Mouse (Mus musculus): ENCODE results near the gene Borcs5. TPM values are rescaled to one million over a fixed set of nuclear protein-coding genes. Genes with fewer than 3 reads are reported as not detected.

The Borcs5 gene
- total RNA-seq (2023) = 10 to 100 TPM; 14.9 to 16.2 TPM

DNA sequence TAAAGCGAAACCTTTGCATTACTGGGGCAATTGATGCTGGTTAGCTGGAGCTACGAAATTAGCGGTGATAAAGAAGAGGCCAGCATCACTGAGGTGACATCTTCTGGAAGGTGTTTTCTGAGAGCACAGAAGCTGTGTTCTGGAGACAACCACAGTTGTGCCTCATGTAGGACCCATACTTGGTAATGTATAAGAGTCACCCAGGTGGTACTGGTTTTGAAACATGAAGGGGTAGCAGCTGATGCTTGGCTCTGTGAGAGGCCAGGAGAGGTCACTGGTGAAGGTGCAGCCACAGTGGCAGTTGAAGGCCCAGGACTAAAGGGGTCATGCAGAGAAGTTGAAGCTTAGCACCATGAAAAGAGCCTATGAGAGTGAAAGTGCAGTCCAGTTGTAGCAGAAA is at the start of gene Borcs5:
Gene Borcs5, plus strand, starts transcription at position 301 of the 400 bp plus-strand sequence.

DNA sequence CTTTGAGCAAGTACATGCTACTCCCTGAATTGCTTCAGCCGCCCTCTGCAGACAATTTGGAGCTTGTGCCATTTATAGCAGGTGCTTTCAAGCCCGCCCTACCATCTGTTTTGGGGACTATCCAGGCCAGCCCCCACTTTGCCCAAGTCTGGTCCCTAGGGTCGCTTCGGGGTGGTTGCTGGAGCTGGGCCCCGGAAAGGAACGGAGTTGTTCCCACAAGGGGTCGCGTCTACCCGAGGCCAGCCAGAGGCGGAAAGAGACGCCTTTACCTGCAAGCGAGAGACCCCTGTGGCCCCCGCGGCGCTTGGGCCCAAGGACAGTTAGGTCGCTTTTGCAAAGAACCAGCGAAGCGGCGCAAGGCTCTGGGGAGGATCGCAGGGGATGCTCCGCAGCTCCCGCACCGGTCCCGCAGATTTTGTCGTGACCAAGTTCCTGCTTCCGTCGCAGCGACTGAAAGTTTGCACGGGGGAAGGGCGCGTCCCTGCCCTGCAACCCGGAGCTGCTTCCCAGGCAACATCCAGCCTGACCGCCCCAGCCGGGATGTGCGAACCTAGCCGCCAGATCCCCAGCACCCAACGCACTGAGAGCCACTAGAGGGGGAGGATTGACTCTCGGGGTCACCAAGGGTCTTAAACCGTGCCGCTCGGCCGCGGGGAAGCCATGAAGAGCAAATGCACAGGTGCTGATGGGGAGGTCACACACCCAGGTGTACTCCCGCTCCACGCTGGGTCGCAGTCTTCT is 7.2 kb upstream of the Borcs5 start, which contains the start of gene Mansc1:
Gene Mansc1, minus strand, starts transcription at position 542 of the 741 bp plus-strand sequence.

Other genes with a start within 250 kb of the Borcs5 start
- gene Bcl2l14, start 243.2 kb upstream of the Borcs5 start, total RNA-seq (2023) = 1 to 10 TPM; 1.1 to 1.5 TPM
- 10 to 100 TPM; 29.4 to 38.9 TPM for gene Lrp6, start 72.5 kb upstream of the Borcs5 start, total RNA-seq (2023)
- gene Mansc1, start 7.0 kb upstream of the Borcs5 start, total RNA-seq (2023) = 1 to 10 TPM; 2.5 to 2.7 TPM
- gene Dusp16, start 153.1 kb downstream of the Borcs5 start, total RNA-seq (2023) = 10 to 100 TPM; 69.2 to 80.0 TPM
- 10 to 100 TPM; 13.5 to 13.6 TPM for gene Crebl2, start 190.6 kb downstream of the Borcs5 start, total RNA-seq (2023)

Measured in monocyte, adult 59 days (primary cell).